Mouse (Mus musculus) bone marrow macrophage, adult 2 months (primary cell): Measurements from ENCODE around the gene Armc9.

Experiments used
- CTCF ChIP-seq: IDR thresholded peaks from 2 replicates; pipeline ENCODE4 v1.5.1; 2012; ENCODE audit warnings: low read depth, mild to moderate bottlenecking, low read length, moderate library complexity
- POLR2A ChIP-seq: IDR thresholded peaks from 2 replicates; pipeline ENCODE4 v1.6.1; 2012; ENCODE audit warnings: mild to moderate bottlenecking, low read depth, low read length, borderline replicate concordance

DNA sequence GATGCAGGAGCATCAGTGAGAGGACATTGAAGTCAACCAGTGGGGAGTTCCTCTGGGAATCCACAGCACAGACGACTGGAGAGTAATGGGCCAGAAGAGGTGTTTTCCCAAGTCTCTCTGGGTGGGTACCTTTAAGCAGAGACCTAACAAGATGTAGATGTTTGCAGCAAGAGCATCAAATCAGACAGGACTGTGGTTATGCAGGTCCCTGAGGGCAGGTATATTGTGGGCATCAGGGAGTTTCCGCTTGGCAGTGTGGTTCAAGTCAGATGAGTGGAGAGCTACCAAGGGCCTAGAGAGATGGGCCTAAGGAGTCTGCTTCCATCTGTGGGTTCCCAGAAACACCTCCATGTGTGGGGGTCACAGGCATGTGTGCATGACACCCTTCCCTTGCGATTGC lies 1.5 kb downstream of the Armc9 start:
- no peak for TF ChIP-seq CTCF
- TF ChIP-seq POLR2A, result no peak
